In the genomic region with DNA sequence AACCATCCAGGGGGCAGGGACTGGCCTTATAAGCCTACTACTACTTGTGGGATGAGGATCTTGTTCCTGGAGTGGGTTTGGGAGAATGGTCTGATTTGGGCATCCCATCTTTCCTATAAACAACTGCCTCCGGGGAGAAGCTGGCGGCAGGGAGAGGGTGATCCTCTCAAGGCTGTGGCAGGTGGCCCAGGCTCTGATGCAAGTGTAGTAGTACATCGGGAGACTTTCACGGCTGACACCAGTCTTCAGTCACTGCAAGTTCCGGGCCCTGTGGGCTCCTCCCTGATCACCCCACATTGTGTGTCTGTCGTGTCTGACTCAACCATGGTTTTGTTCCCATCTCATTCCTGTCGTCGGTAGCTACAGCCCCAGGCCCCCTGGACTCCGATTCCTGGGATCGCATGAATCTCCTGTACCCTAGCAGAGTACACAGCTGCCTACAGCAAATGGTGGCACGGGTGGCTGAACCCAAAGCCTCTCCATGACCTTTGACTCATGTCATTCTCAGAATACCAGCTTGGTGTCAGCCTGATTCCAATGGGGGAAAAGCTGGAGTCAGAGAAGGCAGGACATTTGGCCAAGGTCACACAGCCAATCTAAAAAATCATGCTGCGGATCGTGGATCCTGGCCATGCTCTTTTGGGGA, we compare ENCODE assay signal across 12 mouse cellular contexts. TPM values are rescaled to one million over a fixed set of nuclear protein-coding genes. Genes with fewer than 3 reads are reported as not detected.
A peak's percentile ranks its signal among the peaks of the same experiment; 100 is the strongest.
DNase-seq lines count a peak whose midpoint lies in the region; ATAC-seq and TF ChIP-seq lines count a peak whose summit lies in the region.
"Had no signal": no experiment of that assay in that cellular context is flagged by ENCODE, and none has a peak within 500 bp of the region (broad histone marks: within the 10 kb centered on the region; RNA-seq: fewer than 3 reads in every experiment).

No protein-coding gene starts in this region.

- peak; percentile 59 to 67 for DNase-seq in gastrocnemius, adult 8-10 months (ENCODE audit: low spot score in 2 of 2)
- no peak for DNase-seq in gastrocnemius, postnatal 10 days
- peak; percentile 68 for DNase-seq in kidney, adult 2 months
- DNase-seq in adrenal gland, postnatal 36 days, result peak; percentile 88 to 91
- DNase-seq in layer of hippocampus, adult 11-12 months (ENCODE audit: low spot score), result no peak
- no peak for DNase-seq in lung, postnatal 0 days (ENCODE audit: low spot score)

- H3K9me3 ChIP-seq in kidney, embryonic 16.5 days (ENCODE audit: low read length), result no peaks in the 10 kb centered on the region
- no peaks in the 10 kb centered on the region for H3K9me3 ChIP-seq in liver, embryonic 15.5 days (replicated peaks)
- H3K9me3 ChIP-seq in lung, postnatal 0 days (ENCODE audit: low read length), result no peaks in the 10 kb centered on the region
- H3K9me3 ChIP-seq: limb, embryonic 12.5 days; midbrain, embryonic 15.5 days; neural tube, embryonic 15.5 days had no signal

- ATAC-seq in kidney, embryonic 16.5 days (ENCODE audit: low FRiP score, low TSS enrichment), result no peak
- ATAC-seq in liver, embryonic 15.5 days (ENCODE audit: insufficient read depth), result no peak
- no peak for ATAC-seq in lung, postnatal 0 days
- ATAC-seq: activated CD4-positive, CD25-positive, alpha-beta regulatory T cell, adult 4 months; midbrain, embryonic 15.5 days had no signal

- H3K36me3 ChIP-seq in kidney, adult 2 months (ENCODE audit: control insufficient read depth, insufficient read depth, low read length), result no peaks in the 10 kb centered on the region
- H3K36me3 ChIP-seq in kidney, embryonic 16.5 days (ENCODE audit: insufficient read depth, low read length), result peaks cover 25% of the 10 kb centered on the region
- peaks cover 8% of the 10 kb centered on the region for H3K36me3 ChIP-seq in liver, embryonic 15.5 days (replicated peaks)
- H3K36me3 ChIP-seq in lung, postnatal 0 days (ENCODE audit: insufficient read depth, low read length), result peaks cover 4% of the 10 kb centered on the region; the same call in 1 of the 2 replicates
- H3K36me3 ChIP-seq: midbrain, embryonic 15.5 days had no signal

- peaks cover 53% of the 10 kb centered on the region for H3K4me1 ChIP-seq in kidney, adult 2 months (ENCODE audit: control insufficient read depth, insufficient read depth, low read length)
- H3K4me1 ChIP-seq in kidney, embryonic 16.5 days (ENCODE audit: insufficient read depth, low read length), result peaks cover 36% of the 10 kb centered on the region
- peaks cover 87% of the 10 kb centered on the region for H3K4me1 ChIP-seq in liver, embryonic 15.5 days (replicated peaks)
- H3K4me1 ChIP-seq in lung, postnatal 0 days (ENCODE audit: insufficient read depth, low read depth, low read length), result peaks cover 30% of the 10 kb centered on the region

- no peak for TF ChIP-seq EP300 in lung, postnatal 0 days (IDR thresholded peaks at IDR 0.05)

- H3K27me3 ChIP-seq in kidney, adult 2 months (replicated peaks; ENCODE audit: control insufficient read depth, insufficient read depth, low read length), result no peaks in the 10 kb centered on the region
- H3K27me3 ChIP-seq in kidney, embryonic 16.5 days (ENCODE audit: insufficient read depth, low read length), result no peaks in the 10 kb centered on the region
- H3K27me3 ChIP-seq in liver, embryonic 15.5 days, result no peaks in the 10 kb centered on the region
- H3K27me3 ChIP-seq in lung, postnatal 0 days (replicated peaks; ENCODE audit: insufficient read depth, low read length), result no peaks in the 10 kb centered on the region
- H3K27me3 ChIP-seq: limb, embryonic 12.5 days; midbrain, embryonic 15.5 days; neural tube, embryonic 15.5 days had no signal

- no peak for TF ChIP-seq CTCF in kidney, adult 2 months (conservative IDR thresholded peaks at IDR 0.05; ENCODE audit: insufficient read depth, insufficient read length, low read depth, low read length)
- TF ChIP-seq CTCF in lung, postnatal 0 days (IDR thresholded peaks at IDR 0.05), result no peak

- H3K27ac ChIP-seq in kidney, adult 2 months (ENCODE audit: insufficient read depth, low read depth, low read length), result peak overlapping the region; percentile 84
- H3K27ac ChIP-seq in kidney, embryonic 16.5 days (ENCODE audit: low read length), result no peak overlapping the region
- 0 out of 2 replicates have a peak overlapping the region, but pooled peaks have one; percentile 30 for H3K27ac ChIP-seq in liver, embryonic 15.5 days (replicated peaks)
- no peak overlapping the region for H3K27ac ChIP-seq in lung, postnatal 0 days (ENCODE audit: low read length)
- H3K27ac ChIP-seq: limb, embryonic 12.5 days; midbrain, embryonic 15.5 days; neural tube, embryonic 15.5 days had no signal

- no peak overlapping the region for H3K4me2 ChIP-seq in kidney, embryonic 16.5 days (replicated peaks; ENCODE audit: low read depth, low read length)
- H3K4me2 ChIP-seq in liver, embryonic 15.5 days, result no peak overlapping the region
- no peak overlapping the region for H3K4me2 ChIP-seq in lung, postnatal 0 days (replicated peaks; ENCODE audit: low read depth, low read length)
- H3K4me2 ChIP-seq: limb, embryonic 12.5 days; midbrain, embryonic 15.5 days; neural tube, embryonic 15.5 days had no signal

- H3K9ac ChIP-seq in kidney, embryonic 16.5 days (replicated peaks; ENCODE audit: low read length), result no peak overlapping the region
- no peak overlapping the region for H3K9ac ChIP-seq in liver, embryonic 15.5 days
- H3K9ac ChIP-seq in lung, postnatal 0 days (replicated peaks; ENCODE audit: low read depth), result no peak overlapping the region
- H3K9ac ChIP-seq: limb, embryonic 12.5 days; midbrain, embryonic 15.5 days; neural tube, embryonic 15.5 days had no signal

- WGBS in kidney, adult 2 months, result 54% methylated on average over 13 of the region's 13 CpGs
- WGBS in kidney, embryonic 16.5 days, result 76% methylated on average over 13 of the region's 13 CpGs
- 76% methylated on average over 13 of the region's 13 CpGs for WGBS in liver, embryonic 15.5 days (ENCODE audit: insufficient replicate concordance)
- WGBS in lung, postnatal 0 days, result 75% methylated on average over 13 of the region's 13 CpGs

- H3K4me3 ChIP-seq in kidney, adult 2 months (ENCODE audit: insufficient read depth, low read depth, low read length), result no peak overlapping the region
- H3K4me3 ChIP-seq in kidney, embryonic 16.5 days (ENCODE audit: low read length), result no peak overlapping the region
- H3K4me3 ChIP-seq in liver, embryonic 15.5 days (replicated peaks), result no peak overlapping the region
- no peak overlapping the region for H3K4me3 ChIP-seq in lung, postnatal 0 days (ENCODE audit: low read depth, low read length)
- H3K4me3 ChIP-seq: limb, embryonic 12.5 days; midbrain, embryonic 15.5 days; neural tube, embryonic 15.5 days had no signal

- TF ChIP-seq POLR2A in kidney, adult 2 months (IDR thresholded peaks at IDR 0.05; ENCODE audit: low read depth, low read length), result no peak

RNA-seq across cellular contexts. Expression of gene Zmiz1, which starts 49.2 kb away (rescaled TPM):
- 10 to 100 TPM; 18.5 to 28.7 (median 21.8) TPM for total RNA-seq in gastrocnemius, adult 8-10 months (2022)
- total RNA-seq in gastrocnemius, postnatal 10 days (2021), result 10 to 100 TPM; 31.6 to 43.8 TPM
- 37.8 and 42.6 TPM in 2 replicates for polyA plus RNA-seq in kidney, adult 2 months (2012; rRNA removed)
- polyA plus RNA-seq in kidney, embryonic 16.5 days (2015; fragmentation: Nextera tagmentation; extraction: Ambion mirVana), result 36.0 and 46.6 TPM in 2 replicates
- 100 to 1,000 TPM in 1 of 2 experiments, 10 to 100 TPM in 1; 98.2 to 143 TPM for total RNA-seq in adrenal gland, postnatal 36 days (2021)
- 4.3 and 4.9 TPM in 2 replicates for polyA plus RNA-seq in liver, embryonic 15.5 days (2015; fragmentation: Nextera tagmentation; extraction: Ambion mirVana)
- polyA plus RNA-seq in lung, postnatal 0 days (2015; fragmentation: Nextera tagmentation; extraction: Ambion mirVana), result 18.0 and 20.2 TPM in 2 replicates

Comparison
In these comparisons a context has a peak if more than half of its experiments do, and no peak if none do; other contexts are left out.
1. DNase-seq: peak in gastrocnemius, adult 8-10 months (2 of 2), kidney, adult 2 months (single experiment) and adrenal gland, postnatal 36 days (2 of 2); none in gastrocnemius, postnatal 10 days (single experiment), layer of hippocampus, adult 11-12 months (single experiment) and lung, postnatal 0 days (single experiment).
2. H3K27ac ChIP-seq: peak in kidney, adult 2 months (single experiment) and liver, embryonic 15.5 days (single experiment); none in kidney, embryonic 16.5 days (single experiment) and lung, postnatal 0 days (single experiment).